Mouse (Mus musculus): Measurements from ENCODE around the gene Nell1. TPM values are rescaled to one million over a fixed set of nuclear protein-coding genes. Genes with fewer than 3 reads are reported as not detected.

Gene Nell1
- total and polyA plus RNA-seq, 2 experiments: not detected

GRCm38 (mm10) chr7:50842646-50843045 is 868.0 kb downstream of the Nell1 start:
- Histone ChIP-seq H3K9ac (ENCODE audit: low read depth, low read length) (no peak overlapping the region), H3K79me2 (ENCODE audit: control insufficient read depth, insufficient read depth, low read length) (no peaks in the 10 kb centered on the region), H3K36me3 (ENCODE audit: control insufficient read depth, insufficient read depth, low read length) (no peaks in the 10 kb centered on the region), H3K27me3 (ENCODE audit: control insufficient read depth, insufficient read depth, low read length) (no peaks in the 10 kb centered on the region), H3K4me1 (ENCODE audit: control insufficient read depth, insufficient read depth, low read length) (no peaks in the 10 kb centered on the region), H3K4me3 (ENCODE audit: insufficient read depth, low read depth, low read length) (no peak overlapping the region), H3K27ac (replicated peaks; ENCODE audit: insufficient read depth, low read depth, low read length) (no peak overlapping the region)
- TF ChIP-seq CTCF (IDR thresholded peaks at IDR 0.05; ENCODE audit: low read depth, low read length) (no peak), POLR2A (IDR thresholded peaks at IDR 0.05; ENCODE audit: extremely low read depth, insufficient read depth, low read length) (no peak)
- no peak for DNase-seq (ENCODE audit: extremely low read depth, low read depth, low spot score)

GRCm38 (mm10) chr7:50847921-50848320 is 873.3 kb downstream of the Nell1 start:
- H3K27ac ChIP-seq (replicated peaks; ENCODE audit: insufficient read depth, low read depth, low read length): no peak overlapping the region
- no peaks in the 10 kb centered on the region for H3K79me2 ChIP-seq (ENCODE audit: control insufficient read depth, insufficient read depth, low read length)
- H3K9ac ChIP-seq (ENCODE audit: low read depth, low read length): no peak overlapping the region
- WGBS: 74% methylated on average over 1 of the region's 1 CpGs
- DNase-seq (ENCODE audit: extremely low read depth, low read depth, low spot score): no peak
- TF ChIP-seq POLR2A (IDR thresholded peaks at IDR 0.05; ENCODE audit: extremely low read depth, insufficient read depth, low read length) (no peak), CTCF (IDR thresholded peaks at IDR 0.05; ENCODE audit: low read depth, low read length) (no peak)
- no peaks in the 10 kb centered on the region for H3K4me1 ChIP-seq (ENCODE audit: control insufficient read depth, insufficient read depth, low read length)
- H3K36me3 ChIP-seq (ENCODE audit: control insufficient read depth, insufficient read depth, low read length): no peaks in the 10 kb centered on the region
- H3K27me3 ChIP-seq (ENCODE audit: control insufficient read depth, insufficient read depth, low read length): no peaks in the 10 kb centered on the region
- no peak overlapping the region for H3K4me3 ChIP-seq (ENCODE audit: insufficient read depth, low read depth, low read length)

GRCm38 (mm10) chr7:50850271-50850670 is 875.6 kb downstream of the Nell1 start:
- H3K4me1 ChIP-seq (ENCODE audit: control insufficient read depth, insufficient read depth, low read length): no peaks in the 10 kb centered on the region

GRCm38 (mm10) chr7:50870181-50870580 is 895.5 kb downstream of the Nell1 start:
- no peaks in the 10 kb centered on the region for H3K79me2 ChIP-seq (ENCODE audit: control insufficient read depth, insufficient read depth, low read length)
- H3K9ac ChIP-seq (ENCODE audit: low read depth, low read length): no peak overlapping the region
- no peaks in the 10 kb centered on the region for H3K27me3 ChIP-seq (ENCODE audit: control insufficient read depth, insufficient read depth, low read length)
- WGBS: 50% methylated on average over 1 of the region's 1 CpGs
- no peak overlapping the region for H3K27ac ChIP-seq (replicated peaks; ENCODE audit: insufficient read depth, low read depth, low read length)
- H3K4me3 ChIP-seq (ENCODE audit: insufficient read depth, low read depth, low read length): no peak overlapping the region
- no peaks in the 10 kb centered on the region for H3K36me3 ChIP-seq (ENCODE audit: control insufficient read depth, insufficient read depth, low read length)
- DNase-seq (ENCODE audit: extremely low read depth, low read depth, low spot score): no peak
- TF ChIP-seq POLR2A (IDR thresholded peaks at IDR 0.05; ENCODE audit: extremely low read depth, insufficient read depth, low read length) (no peak), CTCF (IDR thresholded peaks at IDR 0.05; ENCODE audit: low read depth, low read length) (no peak)
- H3K4me1 ChIP-seq (ENCODE audit: control insufficient read depth, insufficient read depth, low read length): no peaks in the 10 kb centered on the region; the same call in 1 of the 2 replicates

More at GRCm38 (mm10) chr7:50850271-50850670, 875.6 kb downstream of the Nell1 start:
- DNase-seq (ENCODE audit: extremely low read depth, low read depth, low spot score): no peak
- Histone ChIP-seq H3K27ac (replicated peaks; ENCODE audit: insufficient read depth, low read depth, low read length) (no peak overlapping the region), H3K4me3 (ENCODE audit: insufficient read depth, low read depth, low read length) (no peak overlapping the region), H3K27me3 (ENCODE audit: control insufficient read depth, insufficient read depth, low read length) (no peaks in the 10 kb centered on the region), H3K9ac (ENCODE audit: low read depth, low read length) (no peak overlapping the region), H3K36me3 (ENCODE audit: control insufficient read depth, insufficient read depth, low read length) (no peaks in the 10 kb centered on the region), H3K79me2 (ENCODE audit: control insufficient read depth, insufficient read depth, low read length) (no peaks in the 10 kb centered on the region)
- TF ChIP-seq POLR2A (IDR thresholded peaks at IDR 0.05; ENCODE audit: extremely low read depth, insufficient read depth, low read length) (no peak), CTCF (IDR thresholded peaks at IDR 0.05; ENCODE audit: low read depth, low read length) (no peak)
- WGBS: 63% methylated on average over 1 of the region's 1 CpGs

- Histone ChIP-seq H3K9ac (ENCODE audit: low read depth, low read length) (no peak overlapping the region), H3K4me1 (ENCODE audit: control insufficient read depth, insufficient read depth, low read length) (no peaks in the 10 kb centered on the region), H3K4me3 (ENCODE audit: insufficient read depth, low read depth, low read length) (no peak overlapping the region), H3K27me3 (ENCODE audit: control insufficient read depth, insufficient read depth, low read length) (no peaks in the 10 kb centered on the region), H3K36me3 (ENCODE audit: control insufficient read depth, insufficient read depth, low read length) (no peaks in the 10 kb centered on the region), H3K79me2 (ENCODE audit: control insufficient read depth, insufficient read depth, low read length) (no peaks in the 10 kb centered on the region), H3K27ac (replicated peaks; ENCODE audit: insufficient read depth, low read depth, low read length) (no peak overlapping the region)
- 62% methylated on average over 3 of the region's 3 CpGs for WGBS
- TF ChIP-seq CTCF (IDR thresholded peaks at IDR 0.05; ENCODE audit: low read depth, low read length): no peak
- TF ChIP-seq POLR2A (IDR thresholded peaks at IDR 0.05; ENCODE audit: extremely low read depth, insufficient read depth, low read length): no peak
- no peak for DNase-seq (ENCODE audit: extremely low read depth, low read depth, low spot score)
Observed at GRCm38 (mm10) chr7:50887625-50888024, 913.0 kb downstream of the Nell1 start.

- WGBS: 69% methylated on average over 6 of the region's 6 CpGs
- Histone ChIP-seq H3K79me2 (ENCODE audit: control insufficient read depth, insufficient read depth, low read length) (no peaks in the 10 kb centered on the region), H3K4me1 (ENCODE audit: control insufficient read depth, insufficient read depth, low read length) (no peaks in the 10 kb centered on the region), H3K9ac (ENCODE audit: low read depth, low read length) (no peak overlapping the region), H3K27ac (replicated peaks; ENCODE audit: insufficient read depth, low read depth, low read length) (no peak overlapping the region), H3K36me3 (ENCODE audit: control insufficient read depth, insufficient read depth, low read length) (no peaks in the 10 kb centered on the region), H3K27me3 (ENCODE audit: control insufficient read depth, insufficient read depth, low read length) (no peaks in the 10 kb centered on the region), H3K4me3 (ENCODE audit: insufficient read depth, low read depth, low read length) (no peak overlapping the region)
- no peak for DNase-seq (ENCODE audit: extremely low read depth, low read depth, low spot score)
- TF ChIP-seq CTCF (IDR thresholded peaks at IDR 0.05; ENCODE audit: low read depth, low read length) (no peak), POLR2A (IDR thresholded peaks at IDR 0.05; ENCODE audit: extremely low read depth, insufficient read depth, low read length) (no peak)
Observed at GRCm38 (mm10) chr7:50899541-50900088, 925.0 kb downstream of the Nell1 start.

Other genes starting within 250 kb of the Nell1 start
- gene Htatip2, start 215.7 kb upstream of the Nell1 start, total RNA-seq (2014; rRNA removed): 22.6 and 30.9 TPM in 2 replicates
- gene Htatip2, start 215.7 kb upstream of the Nell1 start, polyA plus RNA-seq (2012; rRNA removed): 23.2 and 29.6 TPM in 2 replicates
- 10.5 and 13.6 TPM in 2 replicates for gene Prmt3, start 196.5 kb upstream of the Nell1 start, total RNA-seq (2014; rRNA removed)
- 5.0 and 6.7 TPM in 2 replicates for gene Prmt3, start 196.5 kb upstream of the Nell1 start, polyA plus RNA-seq (2012; rRNA removed)
- not detected in 2 replicates for gene Slc6a5, start 64.7 kb upstream of the Nell1 start, total RNA-seq (2014; rRNA removed)
- not detected in 2 replicates for gene Slc6a5, start 64.7 kb upstream of the Nell1 start, polyA plus RNA-seq (2012; rRNA removed)

Measured in liver, adult 2 months (tissue).